In the genomic region with DNA sequence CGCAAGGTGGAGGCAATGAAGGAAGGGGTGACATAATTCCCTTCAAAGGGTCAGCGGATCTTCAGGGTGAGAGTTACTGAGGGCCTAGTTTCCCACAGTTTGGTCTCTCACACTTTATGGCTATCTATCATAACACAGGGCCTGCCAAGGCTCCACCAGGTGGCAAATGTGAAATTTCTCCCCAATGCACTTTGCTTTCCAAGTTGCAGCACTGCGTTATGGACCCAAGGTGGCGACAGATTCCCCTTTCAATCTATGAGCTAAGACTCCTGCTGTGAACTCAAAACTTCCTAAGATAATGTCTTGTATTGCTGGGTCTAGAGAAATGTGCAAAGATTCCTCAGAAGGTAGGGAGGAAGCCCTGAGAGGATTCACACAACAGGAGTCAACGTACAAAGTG, we compare ENCODE assay signal across 10 mouse cellular contexts. TPM values are rescaled to one million over a fixed set of nuclear protein-coding genes. Genes with fewer than 3 reads are reported as not detected.
DNase-seq lines count a peak whose midpoint lies in the region; ATAC-seq and TF ChIP-seq lines count a peak whose summit lies in the region.
"Had no signal": no experiment of that assay in that cellular context is flagged by ENCODE, and none has a peak within 500 bp of the region (broad histone marks: within the 10 kb centered on the region; RNA-seq: fewer than 3 reads in every experiment).

No protein-coding gene starts in this region.

- ATAC-seq in heart, postnatal 0 days (ENCODE audit: insufficient read depth, low read depth) = no peak

- no peak overlapping the region for H3K4me3 ChIP-seq in heart, postnatal 0 days (ENCODE audit: low read depth, low read length)
- H3K4me3 ChIP-seq in heart, embryonic 10.5 days = no peak overlapping the region
- H3K4me3 ChIP-seq: neural tube, embryonic 12.5 days had no signal

- no peak overlapping the region for H3K4me2 ChIP-seq in heart, postnatal 0 days (ENCODE audit: low read depth, low read length)
- H3K4me2 ChIP-seq: neural tube, embryonic 12.5 days had no signal

- H3K27ac ChIP-seq in heart, postnatal 0 days (ENCODE audit: low read depth) = no peak overlapping the region
- no peak overlapping the region for H3K27ac ChIP-seq in heart, embryonic 10.5 days
- H3K27ac ChIP-seq: neural tube, embryonic 12.5 days had no signal

- 79% methylated on average over 5 of the region's 5 CpGs for whole genome bisulfite sequencing in heart, postnatal 0 days
- WGBS in heart, embryonic 10.5 days = 84% methylated on average over 5 of the region's 5 CpGs

- no peaks in the 10 kb centered on the region for H3K36me3 ChIP-seq in heart, postnatal 0 days (replicated peaks; ENCODE audit: control insufficient read depth, insufficient read depth, low read length)
- H3K36me3 ChIP-seq in heart, embryonic 10.5 days = no peaks in the 10 kb centered on the region
- H3K36me3 ChIP-seq: neural tube, embryonic 12.5 days had no signal

- TF ChIP-seq CTCF in heart, postnatal 0 days (IDR thresholded peaks at IDR 0.05; ENCODE audit: low read depth) = peak; percentile 36

- no peak for TF ChIP-seq EP300 in heart, postnatal 0 days (IDR thresholded peaks at IDR 0.05; ENCODE audit: low read depth)

- H3K9ac ChIP-seq in heart, postnatal 0 days (replicated peaks; ENCODE audit: low read depth, low read length) = no peak overlapping the region
- H3K9ac ChIP-seq: neural tube, embryonic 12.5 days had no signal

- DNase-seq in heart, postnatal 0 days (ENCODE audit: low spot score) = no peak
- DNase-seq in heart, adult 9 months (ENCODE audit: low spot score in 2 of 2) = no peak
- DNase-seq in 3T3-L1 (ENCODE audit: low read depth, low spot score) = peak; percentile 65
- DNase-seq in T-cell, adult 2 months (ENCODE audit: low spot score) = peak; percentile 81
- peak; percentile 56 to 59 for DNase-seq in lung, adult 18-20 months
- DNase-seq in thymus, postnatal 14 days = peak; percentile 81
- DNase-seq in cerebellum, adult 18-20 months = no peak
- no peak for DNase-seq in heart, embryonic 10.5 days (ENCODE audit: low spot score)

- H3K4me1 ChIP-seq in heart, postnatal 0 days (ENCODE audit: control insufficient read depth, insufficient read depth) = no peaks in the 10 kb centered on the region
- H3K4me1 ChIP-seq in heart, embryonic 10.5 days = no peaks in the 10 kb centered on the region
- H3K4me1 ChIP-seq: neural tube, embryonic 12.5 days had no signal

- H3K9me3 ChIP-seq in heart, postnatal 0 days (replicated peaks; ENCODE audit: control insufficient read depth, low read length) = no peaks in the 10 kb centered on the region
- peaks cover 3% of the 10 kb centered on the region; the same call in 1 of the 2 replicates for H3K9me3 ChIP-seq in heart, embryonic 10.5 days
- H3K9me3 ChIP-seq: neural tube, embryonic 12.5 days had no signal

- no peaks in the 10 kb centered on the region for H3K27me3 ChIP-seq in heart, postnatal 0 days (ENCODE audit: control insufficient read depth, insufficient read depth, low read length)
- no peaks in the 10 kb centered on the region for H3K27me3 ChIP-seq in heart, embryonic 10.5 days (ENCODE audit: insufficient read depth, poor library complexity, severe bottlenecking)
- H3K27me3 ChIP-seq: neural tube, embryonic 12.5 days had no signal

RNA-seq across cellular contexts. Expression of gene Gm44511, which starts 17.6 kb away (rescaled TPM):
- not detected in 2 replicates for total RNA-seq in heart, postnatal 0 days (2014; rRNA removed; ENCODE audit: low replicate concordance)
- not detected in 2 replicates for polyA plus RNA-seq in heart, postnatal 0 days (2015; fragmentation: Nextera tagmentation; extraction: Ambion mirVana)
- polyA plus RNA-seq in heart, embryonic 10.5 days (2016; fragmentation: Nextera tagmentation; extraction: Ambion mirVana) = not detected in 2 replicates
- polyA plus RNA-seq: heart, embryonic 16.5 days; neural tube, embryonic 12.5 days had no signal

RNA-seq across cellular contexts. Expression of gene Klrb1b, which starts 17.6 kb away (rescaled TPM):
- not detected in 2 replicates for total RNA-seq in heart, postnatal 0 days (2014; rRNA removed; ENCODE audit: low replicate concordance)
- polyA plus RNA-seq in heart, postnatal 0 days (2015; fragmentation: Nextera tagmentation; extraction: Ambion mirVana) = not detected in 2 replicates
- not detected in 2 replicates for polyA plus RNA-seq in heart, embryonic 10.5 days (2016; fragmentation: Nextera tagmentation; extraction: Ambion mirVana)
- polyA plus RNA-seq: neural tube, embryonic 12.5 days had no signal

RNA-seq across cellular contexts. Expression of gene Klrb1c, which starts 19.5 kb away (rescaled TPM):
- not detected in 2 replicates for total RNA-seq in heart, postnatal 0 days (2014; rRNA removed; ENCODE audit: low replicate concordance)
- polyA plus RNA-seq in heart, postnatal 0 days (2015; fragmentation: Nextera tagmentation; extraction: Ambion mirVana) = not detected in 2 replicates
- polyA plus RNA-seq in heart, embryonic 10.5 days (2016; fragmentation: Nextera tagmentation; extraction: Ambion mirVana) = 0.08 TPM in 1 of 2 replicates, not detected in the other
- polyA plus RNA-seq: neural tube, embryonic 12.5 days had no signal

Comparison
In these comparisons a context has a peak if more than half of its experiments do, and no peak if none do; other contexts are left out.
1. DNase-seq: peak in 3T3-L1 (single experiment), T-cell, adult 2 months (single experiment), lung, adult 18-20 months (2 of 2) and thymus, postnatal 14 days (single experiment); none in heart, postnatal 0 days (single experiment), heart, adult 9 months (0 of 2), cerebellum, adult 18-20 months (0 of 2) and heart, embryonic 10.5 days (single experiment).